Mouse (Mus musculus) embryonic facial prominence, embryonic 10.5 days (tissue): Measurements from ENCODE around the gene Adora1. TPM values are rescaled to one million over a fixed set of nuclear protein-coding genes. Genes with fewer than 3 reads are reported as not detected.

Source experiments
- DNase-seq: peaks from one replicate; pipeline ENCODE4 v3.0.0-alpha.2; 2017; ENCODE audit warnings: low spot score
- H3K27ac ChIP-seq: fragments of 300-500 bp; sonication (generic); replicated peaks from 2 replicates; pipeline ENCODE4 v1.5.1; 2016; ENCODE audit warnings: mild to moderate bottlenecking
- H3K27me3 ChIP-seq: fragments of 300-500 bp; sonication (generic); replicated peaks from 2 replicates; pipeline ENCODE4 v1.6.1; 2016; ENCODE audit warnings: low read depth, mild to moderate bottlenecking; ENCODE audit not compliant: poor library complexity, severe bottlenecking
- H3K36me3 ChIP-seq: fragments of 300-500 bp; sonication (generic); replicated peaks from 2 replicates; pipeline ENCODE4 v1.6.1; 2016; ENCODE audit warnings: mild to moderate bottlenecking, moderate library complexity
- H3K4me1 ChIP-seq: fragments of 300-500 bp; sonication (generic); 2 replicates; pipeline ENCODE4 v1.6.1; 2016
- H3K4me3 ChIP-seq: fragments of 300-500 bp; sonication (generic); 2 replicates; pipeline ENCODE4 v1.5.1; 2016; ENCODE audit warnings: mild to moderate bottlenecking, moderate library complexity
- H3K9me3 ChIP-seq: fragments of 300-500 bp; sonication (generic); 2 replicates; pipeline ENCODE4 v1.6.1; 2016; ENCODE audit warnings: mild to moderate bottlenecking
- WGBS: fragments of 180-500 bp; shearing (Covaris S2); methylation state at CpG from one replicate; pipeline ENCODE4 v1.1.7; 2016; 5-methylcytosine and 5-hydroxymethylcytosine counted together
- polyA plus RNA-seq: library from polyadenylated mRNA; unstranded; fragments of >200 nt; fragmentation: Nextera tagmentation; extraction: Ambion mirVana; gene quantifications from 2 replicates; pipeline ENCODE4 v1.2.1, GENCODE M21; 2016

Gene Adora1
- polyA plus RNA-seq, 1 experiment from 2014 or later: 0.65 TPM

- Histone ChIP-seq H3K27me3 (no peaks in the 10 kb centered on the region), H3K36me3 (no peaks in the 10 kb centered on the region), H3K4me3 (no peak overlapping the region), H3K9me3 (0 out of 2 replicates have a peak, but pooled peaks cover 5% of the 10 kb centered on the region), H3K27ac (no peak overlapping the region), H3K4me1 (peaks cover 11% of the 10 kb centered on the region; the same call in 1 of the 2 replicates)
- WGBS: 84% methylated on average over 3 of the region's 3 CpGs
- no peak for DNase-seq
Observed at GRCm38 (mm10) chr1:134168567-134168966, 66.7 kb downstream of the Adora1 start.

GRCm38 (mm10) chr1:134167416-134168305 lies 67.6 kb downstream of the Adora1 start:
- H3K9me3 ChIP-seq: 0 out of 2 replicates have a peak, but pooled peaks cover 5% of the 10 kb centered on the region
- DNase-seq: no peak
- 48% methylated on average over 14 of the region's 14 CpGs for WGBS

GRCm38 (mm10) chr1:134166547-134166946 lies 68.7 kb downstream of the Adora1 start:
- Histone ChIP-seq H3K27ac (no peak overlapping the region), H3K4me1 (peaks cover 18% of the 10 kb centered on the region; the same call in 1 of the 2 replicates), H3K9me3 (0 out of 2 replicates have a peak, but pooled peaks cover 5% of the 10 kb centered on the region), H3K36me3 (no peaks in the 10 kb centered on the region), H3K27me3 (no peaks in the 10 kb centered on the region), H3K4me3 (no peak overlapping the region)
- 91% methylated on average over 3 of the region's 3 CpGs for WGBS
- DNase-seq: no peak

More at GRCm38 (mm10) chr1:134167416-134168305, 67.6 kb downstream of the Adora1 start:
- Histone ChIP-seq H3K4me3 (no peak overlapping the region), H3K27ac (no peak overlapping the region), H3K4me1 (peaks cover 11% of the 10 kb centered on the region; the same call in 1 of the 2 replicates), H3K36me3 (no peaks in the 10 kb centered on the region), H3K27me3 (no peaks in the 10 kb centered on the region)

- Histone ChIP-seq H3K4me1 (peaks cover 20% of the 10 kb centered on the region; the same call in 1 of the 2 replicates), H3K36me3 (no peaks in the 10 kb centered on the region), H3K27ac (no peak overlapping the region), H3K9me3 (0 out of 2 replicates have a peak, but pooled peaks cover 5% of the 10 kb centered on the region), H3K4me3 (no peak overlapping the region), H3K27me3 (no peaks in the 10 kb centered on the region)
- WGBS: 65% methylated on average over 4 of the region's 4 CpGs
- no peak for DNase-seq
Observed at GRCm38 (mm10) chr1:134164454-134164853, 70.8 kb downstream of the Adora1 start.

GRCm38 (mm10) chr1:134163476-134163875 lies 71.8 kb downstream of the Adora1 start:
- H3K36me3 ChIP-seq: no peaks in the 10 kb centered on the region
- H3K27ac ChIP-seq: no peak overlapping the region
- H3K4me3 ChIP-seq: no peak overlapping the region
- H3K9me3 ChIP-seq: 0 out of 2 replicates have a peak, but pooled peaks cover 5% of the 10 kb centered on the region
- WGBS: 93% methylated on average over 7 of the region's 7 CpGs
- DNase-seq: no peak
- peaks cover 20% of the 10 kb centered on the region; the same call in 1 of the 2 replicates for H3K4me1 ChIP-seq
- no peaks in the 10 kb centered on the region for H3K27me3 ChIP-seq

GRCm38 (mm10) chr1:134162510-134163225 lies 72.6 kb downstream of the Adora1 start:
- no peaks in the 10 kb centered on the region for H3K27me3 ChIP-seq
- H3K27ac ChIP-seq: no peak overlapping the region
- peaks cover 18% of the 10 kb centered on the region; the same call in 1 of the 2 replicates for H3K4me1 ChIP-seq
- 0 out of 2 replicates have a peak, but pooled peaks cover 5% of the 10 kb centered on the region for H3K9me3 ChIP-seq
- no peak for DNase-seq
- no peak overlapping the region for H3K4me3 ChIP-seq
- 69% methylated on average over 6 of the region's 6 CpGs for WGBS
- H3K36me3 ChIP-seq: no peaks in the 10 kb centered on the region

- Histone ChIP-seq H3K4me3 (no peak overlapping the region), H3K27me3 (no peaks in the 10 kb centered on the region), H3K36me3 (no peaks in the 10 kb centered on the region), H3K4me1 (peaks cover 16% of the 10 kb centered on the region; the same call in 1 of the 2 replicates), H3K9me3 (0 out of 2 replicates have a peak, but pooled peaks cover 4% of the 10 kb centered on the region), H3K27ac (no peak overlapping the region; the same call in 1 of the 2 replicates)
- DNase-seq: no peak
- 71% methylated on average over 6 of the region's 6 CpGs for WGBS
Observed at GRCm38 (mm10) chr1:134161399-134161798, 73.8 kb downstream of the Adora1 start.

- WGBS: 86% methylated on average over 3 of the region's 3 CpGs
- H3K4me3 ChIP-seq: no peak overlapping the region
- no peak for DNase-seq
- H3K9me3 ChIP-seq: no peaks in the 10 kb centered on the region
- no peak overlapping the region for H3K27ac ChIP-seq
- H3K36me3 ChIP-seq: no peaks in the 10 kb centered on the region
- H3K4me1 ChIP-seq: peaks cover 16% of the 10 kb centered on the region; the same call in 1 of the 2 replicates
- no peaks in the 10 kb centered on the region for H3K27me3 ChIP-seq
Observed at GRCm38 (mm10) chr1:134160404-134160803, 74.8 kb downstream of the Adora1 start.

GRCm38 (mm10) chr1:134154655-134155054 lies 80.6 kb downstream of the Adora1 start:
- DNase-seq: no peak
- Histone ChIP-seq H3K36me3 (no peaks in the 10 kb centered on the region), H3K27ac (no peak overlapping the region), H3K4me3 (no peak overlapping the region), H3K9me3 (0 out of 2 replicates have a peak, but pooled peaks cover 6% of the 10 kb centered on the region), H3K27me3 (peaks cover 9% of the 10 kb centered on the region), H3K4me1 (no peaks in the 10 kb centered on the region)
- 57% methylated on average over 3 of the region's 3 CpGs for WGBS

GRCm38 (mm10) chr1:134154121-134154520 lies 81.1 kb downstream of the Adora1 start:
- no peak for DNase-seq
- Histone ChIP-seq H3K4me3 (no peak overlapping the region), H3K27me3 (peaks cover 9% of the 10 kb centered on the region), H3K4me1 (no peaks in the 10 kb centered on the region), H3K9me3 (0 out of 2 replicates have a peak, but pooled peaks cover 6% of the 10 kb centered on the region), H3K27ac (no peak overlapping the region), H3K36me3 (no peaks in the 10 kb centered on the region)
- WGBS: 85% methylated on average over 3 of the region's 3 CpGs

GRCm38 (mm10) chr1:134152626-134153590 lies 82.3 kb downstream of the Adora1 start:
- 80% methylated on average over 21 of the region's 21 CpGs for WGBS
- no peak overlapping the region for H3K27ac ChIP-seq
- no peak for DNase-seq
- H3K4me3 ChIP-seq: no peak overlapping the region
- 0 out of 2 replicates have a peak, but pooled peaks cover 6% of the 10 kb centered on the region for H3K9me3 ChIP-seq
- no peaks in the 10 kb centered on the region for H3K36me3 ChIP-seq
- no peaks in the 10 kb centered on the region for H3K4me1 ChIP-seq
- peaks cover 9% of the 10 kb centered on the region for H3K27me3 ChIP-seq
